Mouse (Mus musculus) stomach, postnatal 0 days (tissue): ENCODE measurements at regions not wholly inside any gene's neighbourhood (a gene's known extent, or its start where the extent isn't known, plus 50 kb on each side); places are given as distances from the start of the nearest gene placed in this dataset.

Experiments used
- CTCF ChIP-seq: IDR thresholded peaks from 2 replicates; pipeline ENCODE4 v1.5.1; 2016; ENCODE audit warnings: antibody characterized with exemption, low read depth, mild to moderate bottlenecking, moderate library complexity
- EP300 ChIP-seq: optimal IDR thresholded peaks from 2 replicates; pipeline ENCODE3; 2016; ENCODE audit warnings: antibody characterized with exemption

DNA sequence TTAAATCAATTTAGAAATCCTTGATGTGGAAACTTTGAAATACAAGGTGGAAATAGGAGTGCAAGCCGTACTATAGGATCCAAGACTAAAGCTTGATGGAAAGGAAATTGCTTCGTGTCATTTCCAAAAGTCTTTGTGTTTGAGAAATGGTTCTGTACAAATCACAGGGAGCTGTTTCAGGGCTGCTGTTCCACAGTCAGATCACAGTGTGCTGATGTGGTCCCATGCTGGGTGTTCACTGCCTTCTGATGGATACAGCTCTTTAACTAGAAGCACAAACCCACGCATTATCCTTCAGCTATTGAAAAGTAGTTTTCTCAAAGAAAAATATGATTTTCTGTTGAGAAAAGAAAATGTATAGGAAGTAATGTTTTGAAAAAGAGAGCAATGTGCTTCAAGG, 391.3 kb downstream of the Arl4a start:
- TF ChIP-seq CTCF (no peak), EP300 (no peak)
